Mouse (Mus musculus) G1E (cell line): ENCODE results near the gene Ehmt2. TPM values are rescaled to one million over a fixed set of nuclear protein-coding genes. Genes with fewer than 3 reads are reported as not detected.

ENCODE experiments used
- ATAC-seq: 2 replicates; pipeline ENCODE4 v1.8.0; 2016; ENCODE audit warnings: mild to moderate bottlenecking; ENCODE audit not compliant: insufficient number of reproducible peaks, poor library complexity, low FRiP score, severe bottlenecking; ENCODE audit errors: extremely low read depth
- DNase-seq: peaks from one replicate; pipeline ENCODE4 v3.0.0; 2012; ENCODE audit warnings: low spot score
- H3K27me3 ChIP-seq: 2 replicates; pipeline ENCODE4 v1.6.1; 2012; ENCODE audit warnings: mild to moderate bottlenecking, low read length, inconsistent platforms; ENCODE audit not compliant: insufficient read depth
- H3K36me3 ChIP-seq: replicated peaks from 2 replicates; pipeline ENCODE3; 2012; ENCODE audit warnings: mild to moderate bottlenecking, inconsistent platforms
- H3K4me1 ChIP-seq: 2 replicates; pipeline ENCODE4 v1.6.1; 2012; ENCODE audit warnings: low read depth, low read length, inconsistent platforms, mixed read lengths; ENCODE audit not compliant: insufficient read depth
- H3K4me3 ChIP-seq: 2 replicates; pipeline ENCODE4 v1.5.1; 2012; ENCODE audit warnings: low read depth, mild to moderate bottlenecking, inconsistent platforms, low read length, moderate library complexity, mixed read lengths
- H3K9me3 ChIP-seq: replicated peaks from 2 replicates; pipeline ENCODE4 v1.6.1; 2012; ENCODE audit warnings: inconsistent platforms
- CTCF ChIP-seq: IDR thresholded peaks from 2 replicates; pipeline ENCODE4 v1.5.1; 2012; ENCODE audit warnings: low read depth, low read length, inconsistent platforms, mixed read lengths
- GATA1 ChIP-seq: IDR thresholded peaks from 2 replicates; pipeline ENCODE4 v1.6.1; 2012; ENCODE audit warnings: borderline replicate concordance, low read length, inconsistent platforms, mixed read lengths
- GATA2 ChIP-seq: IDR thresholded peaks from 2 replicates; pipeline ENCODE4 v1.6.1; 2012; ENCODE audit warnings: low read depth, low read length, inconsistent platforms, borderline replicate concordance
- POLR2AphosphoS5 ChIP-seq: IDR thresholded peaks from 2 replicates; pipeline ENCODE4 v1.6.1; 2012; ENCODE audit warnings: low read depth, low read length, inconsistent platforms; ENCODE audit not compliant: insufficient replicate concordance
- TAL1 ChIP-seq: conservative IDR thresholded peaks from 2 replicates; pipeline ENCODE4 v1.6.1; 2012; ENCODE audit warnings: low read depth, low read length, inconsistent platforms, mixed read lengths
- polyA plus RNA-seq: library from polyadenylated mRNA; stranded (reverse); fragments of >175 nt; gene quantifications from 2 replicates; pipeline ENCODE4 v1.2.3, GENCODE M21; 2012
- total RNA-seq, 2 experiments: library from RNA; stranded (forward) in 1 of 2; stranded (reverse) in 1 of 2; fragments of 200-1000 nt in 1 of 2; fragments of >200 nt in 1 of 2; fragmentation: Nextera tagmentation in 1 of 2; gene quantifications; 2 replicates each; pipeline ENCODE4 v1.2.3; 2014 to 2017

Gene Ehmt2
- total and polyA plus RNA-seq, 3 experiments, result 94.4 to 346 (median 123) TPM

- peaks cover 33% of the 10 kb centered on the region for H3K4me1 ChIP-seq
- DNase-seq (no peak), ATAC-seq (no peak)
- H3K27me3 ChIP-seq, result no peaks in the 10 kb centered on the region
- peaks cover 69% of the 10 kb centered on the region for H3K36me3 ChIP-seq
- H3K9me3 ChIP-seq, result no peaks in the 10 kb centered on the region
- H3K4me3 ChIP-seq, result no peak overlapping the region
- TF ChIP-seq POLR2AphosphoS5, result no peak
- no peak for TF ChIP-seq GATA1
- TF ChIP-seq CTCF, result no peak
- TF ChIP-seq GATA2, result no peak
- no peak for TF ChIP-seq TAL1
Measured at GRCm38 (mm10) chr17:34902895-34903294, 4.6 kb downstream of the Ehmt2 start.

GRCm38 (mm10) chr17:34910982-34911381 is 12.7 kb downstream of the Ehmt2 start:
- peaks cover 87% of the 10 kb centered on the region for H3K36me3 ChIP-seq
- DNase-seq (no peak), ATAC-seq (no peak)
- no peak for TF ChIP-seq TAL1
- no peak for TF ChIP-seq CTCF
- TF ChIP-seq GATA1, result no peak
- no peak for TF ChIP-seq POLR2AphosphoS5
- no peak for TF ChIP-seq GATA2
- no peaks in the 10 kb centered on the region for H3K9me3 ChIP-seq
- H3K4me3 ChIP-seq, result no peak overlapping the region
- peaks cover 35% of the 10 kb centered on the region for H3K4me1 ChIP-seq
- no peaks in the 10 kb centered on the region for H3K27me3 ChIP-seq

- DNase-seq (peak; percentile 64), ATAC-seq (peak; percentile 49; the same call in 1 of the 2 replicates)
- no peak overlapping the region for H3K4me3 ChIP-seq
- H3K27me3 ChIP-seq, result no peaks in the 10 kb centered on the region
- H3K4me1 ChIP-seq, result peaks cover 35% of the 10 kb centered on the region
- no peaks in the 10 kb centered on the region for H3K9me3 ChIP-seq
- H3K36me3 ChIP-seq, result peaks cover 78% of the 10 kb centered on the region
- TF ChIP-seq GATA2 (no peak), CTCF (peak; percentile 91)
Measured at GRCm38 (mm10) chr17:34911945-34912351, 13.7 kb downstream of the Ehmt2 start.

GRCm38 (mm10) chr17:34913930-34914665 is 15.8 kb downstream of the Ehmt2 start, which contains the start of gene Slc44a4:
Gene Slc44a4 (plus strand): TSS chr17:34914466.
- Histone ChIP-seq H3K36me3 (peaks cover 56% of the 10 kb centered on the region), H3K27me3 (no peaks in the 10 kb centered on the region; the same call in 1 of the 2 replicates), H3K4me1 (peaks cover 27% of the 10 kb centered on the region), H3K4me3 (no peak within 1 kb of the TSS), H3K9me3 (no peaks in the 10 kb centered on the region)
- DNase-seq, result no peak
- TF ChIP-seq POLR2AphosphoS5, result no peak
- no peak for TF ChIP-seq GATA1
- TF ChIP-seq GATA2, result no peak
- no peak for TF ChIP-seq TAL1
- TF ChIP-seq CTCF, result no peak
- ATAC-seq, result no peak

GRCm38 (mm10) chr17:34915410-34915831 is 17.2 kb downstream of the Ehmt2 start:
- H3K36me3 ChIP-seq, result peaks cover 43% of the 10 kb centered on the region
- no peak for TF ChIP-seq GATA2
- no peak for TF ChIP-seq POLR2AphosphoS5
- no peak for TF ChIP-seq TAL1
- no peak for TF ChIP-seq CTCF
- TF ChIP-seq GATA1, result no peak
- no peaks in the 10 kb centered on the region for H3K9me3 ChIP-seq
- peaks cover 26% of the 10 kb centered on the region for H3K4me1 ChIP-seq
- H3K27me3 ChIP-seq, result peaks cover 4% of the 10 kb centered on the region; the same call in 1 of the 2 replicates
- H3K4me3 ChIP-seq, result no peak overlapping the region
- DNase-seq (no peak), ATAC-seq (no peak)

GRCm38 (mm10) chr17:34916316-34916715 is 18.0 kb downstream of the Ehmt2 start:
- H3K4me3 ChIP-seq, result no peak overlapping the region

More at GRCm38 (mm10) chr17:34916316-34916715, 18.0 kb downstream of the Ehmt2 start:
- TF ChIP-seq POLR2AphosphoS5, result no peak
- TF ChIP-seq GATA1, result no peak
- no peak for TF ChIP-seq GATA2
- TF ChIP-seq TAL1, result no peak
- no peak for TF ChIP-seq CTCF
- H3K9me3 ChIP-seq, result no peaks in the 10 kb centered on the region
- peaks cover 12% of the 10 kb centered on the region for H3K27me3 ChIP-seq
- no peak for DNase-seq
- peaks cover 17% of the 10 kb centered on the region for H3K4me1 ChIP-seq
- no peak for ATAC-seq
- peaks cover 34% of the 10 kb centered on the region for H3K36me3 ChIP-seq
